8 mouse cellular contexts compared by ENCODE assay signal in the genomic region with DNA sequence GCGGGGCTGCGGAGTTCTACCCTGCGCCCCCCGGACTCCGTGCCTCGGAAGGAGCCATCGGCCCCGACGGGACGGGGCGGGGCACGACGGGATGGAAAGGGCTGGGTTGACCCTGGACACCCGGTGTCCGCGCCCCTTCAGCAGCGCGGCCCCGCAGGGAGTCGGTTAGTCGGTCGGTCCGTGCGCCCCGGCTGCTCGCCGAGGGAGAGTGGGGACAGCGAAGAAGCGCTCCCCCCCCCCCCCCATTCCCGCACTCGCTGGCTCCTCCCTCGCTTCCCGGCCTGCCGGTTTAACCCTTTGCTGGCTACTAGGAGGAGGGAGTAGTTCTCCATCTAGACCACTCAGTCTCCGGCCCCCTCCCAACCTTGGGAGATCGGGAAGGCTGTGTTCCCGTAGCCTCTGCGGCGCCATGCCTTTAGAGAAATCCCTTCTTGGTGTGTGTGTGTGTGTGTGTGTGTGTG. TPM values are rescaled to one million over a fixed set of nuclear protein-coding genes. Genes with fewer than 3 reads are reported as not detected.
DNase-seq lines count a peak whose midpoint lies in the region; ATAC-seq and TF ChIP-seq lines count a peak whose summit lies in the region.

No protein-coding gene starts in this region.

- H3K27me3 ChIP-seq in erythroblast, embryonic 14.5 days (ENCODE audit: control insufficient read depth), result peaks cover 100% of the 10 kb centered on the region
- peaks cover 9% of the 10 kb centered on the region for H3K27me3 ChIP-seq in forebrain, postnatal 0 days (ENCODE audit: insufficient read depth, low read length)
- H3K27me3 ChIP-seq in kidney, embryonic 16.5 days (ENCODE audit: insufficient read depth, low read length), result peaks cover 67% of the 10 kb centered on the region
- H3K27me3 ChIP-seq in midbrain, embryonic 10.5 days (ENCODE audit: low read depth, poor library complexity, severe bottlenecking), result peaks cover 91% of the 10 kb centered on the region

- H3K4me2 ChIP-seq in forebrain, postnatal 0 days (ENCODE audit: low read depth), result peak overlapping the region; percentile 93
- peak overlapping the region; percentile 82 for H3K4me2 ChIP-seq in kidney, embryonic 16.5 days (replicated peaks; ENCODE audit: low read depth, low read length)

- ATAC-seq in erythroblast, adult 5-6 weeks (replicated peaks; ENCODE audit: low FRiP score, poor library complexity, severe bottlenecking), result no peak
- peak; percentile 48 for ATAC-seq in forebrain, postnatal 0 days
- peak; percentile 33; the same call in 1 of the 2 replicates for ATAC-seq in kidney, embryonic 16.5 days (ENCODE audit: low FRiP score, low TSS enrichment)

- H3K9ac ChIP-seq in forebrain, postnatal 0 days, result peak overlapping the region; percentile 69
- H3K9ac ChIP-seq in kidney, embryonic 16.5 days (replicated peaks; ENCODE audit: low read length), result peak overlapping the region; percentile 61

- no peaks in the 10 kb centered on the region for H3K36me3 ChIP-seq in erythroblast, embryonic 14.5 days (ENCODE audit: control insufficient read depth)
- no peaks in the 10 kb centered on the region for H3K36me3 ChIP-seq in forebrain, postnatal 0 days (ENCODE audit: insufficient read depth)
- H3K36me3 ChIP-seq in kidney, embryonic 16.5 days (ENCODE audit: insufficient read depth, low read length), result no peaks in the 10 kb centered on the region
- no peaks in the 10 kb centered on the region for H3K36me3 ChIP-seq in midbrain, embryonic 10.5 days

- no peak for TF ChIP-seq CTCF in forebrain, postnatal 0 days (IDR thresholded peaks at IDR 0.05; ENCODE audit: low read depth)

- H3K27ac ChIP-seq in forebrain, postnatal 0 days (ENCODE audit: low read depth, low read length), result peak overlapping the region; percentile 83
- no peak overlapping the region for H3K27ac ChIP-seq in kidney, embryonic 16.5 days (ENCODE audit: low read length)
- peak overlapping the region; percentile 64 for H3K27ac ChIP-seq in midbrain, embryonic 10.5 days (replicated peaks)

- DNase-seq in R1 (ENCODE audit: low read depth, low spot score) (peak; percentile 71), adipocyte (ENCODE audit: low spot score) (no peak)
- peak; percentile 84 for DNase-seq in forebrain, postnatal 0 days
- DNase-seq in midbrain, embryonic 10.5 days (ENCODE audit: low spot score), result peak; percentile 77
- peak; percentile 59 for DNase-seq in testis, postnatal 10 days (ENCODE audit: low spot score)

- 0% methylated on average over 27 of the region's 39 CpGs for WGBS in forebrain, postnatal 0 days
- WGBS in kidney, embryonic 16.5 days, result under 1% methylated on average over 29 of the region's 39 CpGs
- WGBS in midbrain, embryonic 10.5 days, result under 1% methylated on average over 38 of the region's 39 CpGs

- H3K4me3 ChIP-seq in erythroblast, embryonic 14.5 days (replicated peaks), result peak overlapping the region; percentile 32
- H3K4me3 ChIP-seq in forebrain, postnatal 0 days (ENCODE audit: low read depth, low read length), result peak overlapping the region; percentile 74
- H3K4me3 ChIP-seq in kidney, embryonic 16.5 days (ENCODE audit: low read length), result peak overlapping the region; percentile 65
- peak overlapping the region; percentile 68 for H3K4me3 ChIP-seq in midbrain, embryonic 10.5 days

- peaks cover 30% of the 10 kb centered on the region for H3K4me1 ChIP-seq in erythroblast, embryonic 14.5 days (ENCODE audit: control insufficient read depth)
- H3K4me1 ChIP-seq in forebrain, postnatal 0 days (ENCODE audit: insufficient read depth), result peaks cover 3% of the 10 kb centered on the region; the same call in 1 of the 2 replicates
- peaks cover 47% of the 10 kb centered on the region for H3K4me1 ChIP-seq in kidney, embryonic 16.5 days (ENCODE audit: insufficient read depth, low read length)
- peaks cover 74% of the 10 kb centered on the region for H3K4me1 ChIP-seq in midbrain, embryonic 10.5 days

- H3K9me3 ChIP-seq in erythroblast, embryonic 14.5 days (ENCODE audit: control insufficient read depth, low read length), result peaks cover 10% of the 10 kb centered on the region; the same call in 1 of the 2 replicates
- no peaks in the 10 kb centered on the region for H3K9me3 ChIP-seq in forebrain, postnatal 0 days (ENCODE audit: low read length)
- no peaks in the 10 kb centered on the region for H3K9me3 ChIP-seq in kidney, embryonic 16.5 days (ENCODE audit: low read length)
- no peaks in the 10 kb centered on the region for H3K9me3 ChIP-seq in midbrain, embryonic 10.5 days (replicated peaks)

RNA-seq across cellular contexts. Expression of a gene that starts 0.3 kb away (rescaled TPM):
- polyA plus RNA-seq in erythroblast, embryonic 14.5 days (2012), result not detected in 2 replicates
- not detected in 2 replicates for total RNA-seq in erythroblast, adult 5-6 weeks (2015; ENCODE audit: low replicate concordance)
- not detected in 2 replicates for total RNA-seq in erythroblast, adult 5-6 weeks (2017; ENCODE audit: low replicate concordance)
- total RNA-seq in forebrain, postnatal 0 days (2014; rRNA removed), result 17.7 and 23.7 TPM in 2 replicates
- 25.8 and 26.1 TPM in 2 replicates for polyA plus RNA-seq in forebrain, postnatal 0 days (2015; fragmentation: Nextera tagmentation; extraction: Ambion mirVana)
- 1.0 and 1.5 TPM in 2 replicates for polyA plus RNA-seq in kidney, embryonic 16.5 days (2015; fragmentation: Nextera tagmentation; extraction: Ambion mirVana)
- 1.4 and 1.8 TPM in 2 replicates for polyA plus RNA-seq in midbrain, embryonic 10.5 days (2016; fragmentation: Nextera tagmentation; extraction: Ambion mirVana)

RNA-seq across cellular contexts. Expression of a gene that starts 48.2 kb away (rescaled TPM):
- 20.3 and 29.2 TPM in 2 replicates for polyA plus RNA-seq in erythroblast, embryonic 14.5 days (2012)
- 756 and 864 TPM in 2 replicates for total RNA-seq in erythroblast, adult 5-6 weeks (2015; ENCODE audit: low replicate concordance)
- total RNA-seq in erythroblast, adult 5-6 weeks (2017; ENCODE audit: low replicate concordance), result 516 and 701 TPM in 2 replicates
- 0.92 and 3.0 TPM in 2 replicates for total RNA-seq in forebrain, postnatal 0 days (2014; rRNA removed)
- 0.91 and 0.94 TPM in 2 replicates for polyA plus RNA-seq in forebrain, postnatal 0 days (2015; fragmentation: Nextera tagmentation; extraction: Ambion mirVana)
- polyA plus RNA-seq in kidney, embryonic 16.5 days (2015; fragmentation: Nextera tagmentation; extraction: Ambion mirVana), result 15.6 and 17.8 TPM in 2 replicates
- polyA plus RNA-seq in midbrain, embryonic 10.5 days (2016; fragmentation: Nextera tagmentation; extraction: Ambion mirVana), result 22.4 and 26.1 TPM in 2 replicates

RNA-seq across cellular contexts. Expression of a gene that starts 49.5 kb away (rescaled TPM):
- polyA plus RNA-seq in erythroblast, embryonic 14.5 days (2012), result 7.1 and 8.4 TPM in 2 replicates
- 207 and 247 TPM in 2 replicates for total RNA-seq in erythroblast, adult 5-6 weeks (2015; ENCODE audit: low replicate concordance)
- 227 and 246 TPM in 2 replicates for total RNA-seq in erythroblast, adult 5-6 weeks (2017; ENCODE audit: low replicate concordance)
- 2.2 and 7.6 TPM in 2 replicates for total RNA-seq in forebrain, postnatal 0 days (2014; rRNA removed)
- 3.5 and 3.8 TPM in 2 replicates for polyA plus RNA-seq in forebrain, postnatal 0 days (2015; fragmentation: Nextera tagmentation; extraction: Ambion mirVana)
- polyA plus RNA-seq in kidney, embryonic 16.5 days (2015; fragmentation: Nextera tagmentation; extraction: Ambion mirVana), result 57.4 and 58.0 TPM in 2 replicates
- polyA plus RNA-seq in midbrain, embryonic 10.5 days (2016; fragmentation: Nextera tagmentation; extraction: Ambion mirVana), result 22.1 and 24.7 TPM in 2 replicates
